Mouse (Mus musculus) embryonic fibroblast, embryonic 13.5 days (primary cell): ENCODE data around the gene Calcb.

Experiments
- CTCF ChIP-seq: IDR thresholded peaks from 2 replicates; pipeline ENCODE4 v1.5.1; 2011; ENCODE audit warnings: mild to moderate bottlenecking, control low read depth, low read length, moderate library complexity, borderline replicate concordance; ENCODE audit not compliant: insufficient read depth
- POLR2A ChIP-seq: IDR thresholded peaks from 2 replicates; pipeline ENCODE4 v1.6.1; 2011; ENCODE audit warnings: low read depth, mild to moderate bottlenecking, control low read depth, low read length, moderate library complexity

- TF ChIP-seq CTCF (no peak), POLR2A (no peak)
These were observed 11.0 kb upstream of the Calcb start for GRCm38 (mm10) chr7:114707398-114707797.
